Mouse (Mus musculus): ENCODE measurements around the gene 2410131K14Rik.

- TF ChIP-seq CTCF (IDR thresholded peaks at IDR 0.05; ENCODE audit: low read depth) (no peak), EP300 (IDR thresholded peaks at IDR 0.05; ENCODE audit: low read depth) (no peak)
These were observed 5.4 kb upstream of the 2410131K14Rik start for GRCm38 (mm10) chr5:118239671-118240070.

All from liver, embryonic 14.5 days (tissue).